Mouse (Mus musculus) cerebellum, postnatal 14 days (tissue): ENCODE measurements around the gene Nat8f2.
A peak's percentile ranks its signal among the peaks of the same experiment; 100 is the strongest.
"Not testable (repeated sequence)": the region's sequence is repeated elsewhere in the genome, so short reads cannot be mapped to it uniquely, and the experiment has no call there.

Experiments used
- DNase-seq, 2 experiments: peaks; one replicate each; pipeline ENCODE4 v3.0.0; 2021; ENCODE audit warnings: mixed read lengths in 2 of 2

Nat8f2 gene

GRCm38 (mm10) chr6:85863136-85863535 is 5.8 kb downstream of the Nat8f2 start:
- DNase-seq = no peak

- no peak for DNase-seq
These were observed 6.4 kb downstream of the Nat8f2 start for GRCm38 (mm10) chr6:85862565-85862964.

DNA sequence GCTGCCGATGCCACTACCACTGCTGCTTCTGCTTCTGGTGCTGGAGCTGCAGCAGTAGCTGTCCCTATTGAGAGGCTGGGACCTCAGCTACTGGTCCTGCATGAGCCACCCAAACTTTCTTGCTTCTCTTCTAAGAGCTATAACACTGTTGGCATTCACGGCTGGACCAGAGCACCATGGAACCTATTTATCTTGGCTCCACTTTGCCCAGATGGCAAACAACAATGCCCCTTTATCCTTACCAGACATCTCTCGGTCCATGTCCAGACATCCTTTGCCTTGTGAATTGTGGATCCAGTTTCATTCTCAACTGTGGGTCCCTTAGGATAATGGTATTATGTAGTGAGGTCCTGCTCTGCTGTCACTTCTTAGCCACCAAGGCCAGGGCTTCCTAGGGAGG is 7.7 kb downstream of the Nat8f2 start:
- no peak for DNase-seq

DNA sequence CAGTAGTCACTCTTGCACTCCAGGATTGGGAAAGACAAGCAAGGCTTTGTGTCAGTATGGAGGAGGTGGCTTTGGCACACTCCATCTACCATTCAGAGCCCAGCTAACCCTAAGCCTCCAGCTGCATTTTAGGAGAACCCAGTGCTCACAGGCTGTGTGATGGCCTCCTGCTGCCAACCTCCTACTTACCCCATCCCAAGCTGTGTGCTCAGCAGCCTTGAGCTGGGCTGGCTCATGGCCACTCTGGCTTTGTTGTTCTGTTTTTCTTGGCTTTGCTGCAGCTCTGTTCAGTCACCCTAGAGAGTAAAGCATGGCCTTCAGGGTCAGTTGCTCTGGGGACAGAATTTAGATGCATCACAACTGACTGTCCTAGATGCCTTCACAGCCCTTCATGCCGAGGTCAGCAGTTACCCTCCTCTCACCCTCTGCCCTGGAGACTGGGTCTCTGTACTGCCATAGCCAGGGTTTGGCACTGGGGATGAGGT is 12.7 kb downstream of the Nat8f2 start:
- DNase-seq = peak; percentile 37 to 44

GRCm38 (mm10) chr6:85853481-85853880 is 15.5 kb downstream of the Nat8f2 start:
- DNase-seq = no peak

GRCm38 (mm10) chr6:85851062-85851773 is 17.7 kb downstream of the Nat8f2 start:
- no peak for DNase-seq

DNA sequence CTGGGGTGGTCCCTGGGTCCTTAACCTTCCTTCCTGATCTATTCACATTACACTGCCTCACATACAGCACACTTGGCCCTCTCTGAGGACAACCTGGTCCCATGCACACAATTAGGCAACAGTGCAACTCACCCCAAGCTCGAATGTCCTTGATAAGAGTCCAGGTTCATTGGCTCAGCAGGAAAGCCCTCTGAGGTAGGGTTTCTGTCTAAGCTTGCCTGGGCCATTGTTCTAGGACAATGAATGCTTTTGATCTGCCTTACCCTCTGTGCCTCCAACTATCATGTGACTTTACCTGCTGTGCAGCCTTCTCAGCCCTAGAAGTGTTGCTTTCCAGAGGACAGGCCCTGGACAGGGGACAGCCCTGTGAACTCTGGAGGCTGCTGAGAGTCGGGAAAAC is 19.7 kb downstream of the Nat8f2 start:
- DNase-seq = no peak

GRCm38 (mm10) chr6:85848140-85848539 is 20.8 kb downstream of the Nat8f2 start:
- DNase-seq = no peak

DNA sequence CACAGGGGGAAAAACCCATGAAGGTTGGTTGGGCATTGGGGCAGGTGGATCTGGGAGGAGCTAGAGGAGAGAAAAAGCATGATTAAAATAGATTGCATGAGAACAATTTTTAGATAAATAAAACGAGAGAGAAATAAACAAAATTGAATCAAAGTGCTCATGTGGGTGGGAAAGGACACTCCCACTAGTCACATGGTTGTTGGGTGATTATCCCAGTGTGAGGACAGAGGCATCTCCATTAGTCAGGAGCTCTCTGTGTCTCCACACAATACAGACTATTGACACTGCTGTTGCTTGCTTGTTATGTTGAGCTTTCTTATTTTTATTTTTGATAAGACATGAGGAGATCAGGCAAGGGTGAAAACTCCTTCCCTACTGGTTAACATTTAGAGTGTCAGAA is 22.0 kb downstream of the Nat8f2 start:
- no peak for DNase-seq

GRCm38 (mm10) chr6:85843677-85844458 is 25.1 kb downstream of the Nat8f2 start:
- not testable (repeated sequence) for DNase-seq

DNA sequence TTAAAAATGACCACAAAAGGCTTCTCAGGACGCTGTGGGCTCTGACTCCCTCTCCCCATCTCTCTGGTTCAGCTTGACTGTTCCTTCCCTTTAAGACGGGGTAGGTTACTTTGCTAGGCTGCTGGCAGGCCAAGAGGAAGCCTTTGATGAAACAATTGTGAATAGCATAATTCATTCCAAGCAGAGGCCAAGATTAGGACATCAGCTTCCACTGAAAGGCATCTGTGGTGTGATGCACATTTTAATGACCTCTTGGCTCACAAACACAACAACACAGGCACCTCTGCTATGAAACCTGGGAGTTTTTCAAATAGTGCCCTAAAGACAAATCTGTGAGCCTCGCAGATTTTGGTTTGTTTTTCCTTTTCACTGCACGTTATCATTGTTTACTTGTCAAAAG is 29.0 kb downstream of the Nat8f2 start:
- no peak for DNase-seq

- DNase-seq = no peak
These were observed 30.3 kb downstream of the Nat8f2 start for GRCm38 (mm10) chr6:85838674-85839073.

DNA sequence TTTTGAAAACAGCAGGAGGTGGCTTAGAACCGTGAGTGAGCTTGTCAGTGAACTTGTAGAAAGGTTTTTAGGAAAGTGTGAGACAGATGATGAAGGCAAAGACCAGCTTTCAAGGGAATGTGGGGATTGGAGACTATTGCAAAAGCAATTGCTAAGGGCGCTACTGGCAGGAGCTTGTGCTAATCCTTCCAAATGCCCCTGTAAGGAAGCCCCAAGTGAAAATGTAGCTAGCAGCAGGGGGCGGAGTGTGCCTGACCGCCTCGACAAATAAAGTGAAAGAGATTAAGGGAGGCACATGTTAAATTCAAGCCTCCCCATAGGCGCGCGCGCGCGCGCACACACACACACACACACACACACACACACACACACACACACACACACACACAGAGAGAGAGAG is 31.7 kb downstream of the Nat8f2 start:
- peak; percentile 16 to 34 for DNase-seq

DNA sequence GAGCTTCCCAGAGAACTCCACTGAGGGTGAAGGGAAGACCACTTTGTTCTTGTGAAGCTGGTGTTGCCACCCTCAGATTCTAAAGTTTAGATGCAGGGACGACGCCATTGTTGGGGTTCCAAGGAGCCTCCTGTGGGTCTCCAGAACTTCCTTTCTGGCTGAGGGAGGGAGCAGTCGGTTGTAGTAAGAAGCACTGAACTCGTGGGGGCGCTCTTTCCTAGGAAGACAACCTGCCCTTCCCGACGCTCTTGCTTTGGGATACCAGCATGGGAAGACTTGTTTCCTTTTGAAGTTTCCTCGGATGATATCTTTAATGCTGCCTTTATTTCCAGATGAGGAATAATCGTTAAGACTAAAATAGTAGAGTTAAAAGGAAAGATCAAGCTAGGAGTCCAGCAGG is 32.1 kb downstream of the Nat8f2 start:
- peak; percentile 61 to 74 for DNase-seq

DNA sequence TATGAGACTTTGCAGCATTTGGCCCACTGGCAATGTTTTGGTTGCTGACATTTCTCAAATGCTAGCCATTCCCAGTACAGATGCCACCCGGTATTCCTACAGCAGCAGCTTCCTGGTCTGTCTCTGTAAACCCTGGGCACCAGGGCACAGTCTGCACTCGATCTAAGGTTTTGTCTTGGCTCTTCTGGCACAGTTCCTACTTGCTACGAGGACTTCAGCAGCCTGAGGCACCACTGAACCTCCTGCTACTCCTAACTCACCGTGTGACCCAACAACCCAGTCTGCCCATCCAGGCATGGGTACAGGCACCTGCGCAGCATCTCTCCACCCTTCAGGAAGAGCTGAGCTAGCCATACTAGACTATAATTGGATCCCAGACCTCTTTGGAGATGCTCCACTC is 32.9 kb downstream of the Nat8f2 start:
- DNase-seq = not testable (repeated sequence)

- DNase-seq = not testable (repeated sequence)
These were observed 33.9 kb downstream of the Nat8f2 start for GRCm38 (mm10) chr6:85835104-85835503.

- DNase-seq = peak in 1 of 2 experiments; percentile 8
These were observed 34.4 kb downstream of the Nat8f2 start for GRCm38 (mm10) chr6:85834504-85835100.

- DNase-seq = no peak
These were observed 37.1 kb downstream of the Nat8f2 start, which contains the start of gene Nat8 for GRCm38 (mm10) chr6:85831796-85832321. Nat8 (minus strand) TSS chr6:85832082.

DNA sequence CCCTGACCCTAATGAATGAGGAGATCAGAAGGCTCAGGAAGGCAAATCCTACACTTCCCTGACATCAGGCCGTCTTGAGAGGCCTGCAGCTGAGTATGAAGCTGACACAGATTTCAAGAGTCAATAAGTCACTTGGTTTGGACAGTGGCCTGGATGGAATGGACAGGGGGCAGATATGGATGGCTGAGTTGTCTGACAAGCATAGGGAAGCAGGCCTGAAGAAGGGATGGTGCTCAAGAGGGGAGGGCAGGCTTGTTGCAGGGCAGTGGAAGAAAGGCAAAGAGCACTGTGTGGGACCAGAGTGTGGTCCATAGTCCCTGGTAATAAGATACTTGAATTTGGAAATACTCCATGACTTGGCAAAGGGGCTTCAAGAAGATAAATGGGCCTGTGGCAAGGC is 39.5 kb downstream of the Nat8f2 start:
- DNase-seq = no peak

- no peak for DNase-seq
These were observed 43.1 kb downstream of the Nat8f2 start for GRCm38 (mm10) chr6:85825886-85826285.

GRCm38 (mm10) chr6:85823382-85824090 is 45.4 kb downstream of the Nat8f2 start:
- DNase-seq = no peak

DNA sequence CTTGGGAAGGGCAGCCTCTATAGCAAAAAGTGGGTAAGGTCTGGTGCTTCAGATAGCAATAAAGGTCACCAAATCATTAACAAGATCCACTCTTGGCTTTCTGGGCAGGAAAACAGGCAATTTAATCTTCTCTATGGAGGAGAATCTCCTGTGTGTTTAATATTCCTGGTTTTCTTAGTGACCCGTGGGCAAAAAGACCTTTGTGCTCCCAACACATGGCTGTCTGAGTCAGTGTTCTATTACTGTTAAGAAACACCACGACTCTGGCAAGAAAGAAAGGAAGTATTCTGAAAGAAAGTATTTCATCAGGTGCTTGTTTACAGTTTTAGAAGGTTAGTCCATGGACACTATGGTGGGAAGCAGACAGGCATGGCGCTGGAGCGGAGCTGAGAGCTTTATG is 46.7 kb downstream of the Nat8f2 start:
- no peak for DNase-seq

GRCm38 (mm10) chr6:85820837-85821236 is 48.1 kb downstream of the Nat8f2 start, which contains the start of the genes Nat8f6 and Nat8f5:
Nat8f6 (minus strand) TSS chr6:85820954.
Nat8f5 (minus strand) TSS chr6:85820972.
- no peak for DNase-seq
